In genomic region chr9:50697706-50698041, GRCm38 (mm10) we compare ENCODE assay signal across 8 mouse cellular contexts. TPM values are rescaled to one million over a fixed set of nuclear protein-coding genes. Genes with fewer than 3 reads are reported as not detected.
DNase-seq lines count a peak whose midpoint lies in the region; ATAC-seq and TF ChIP-seq lines count a peak whose summit lies in the region.

No protein-coding gene starts in this region.

- under 1% methylated on average over 12 of the region's 12 CpGs for WGBS in hindbrain, embryonic 14.5 days
- WGBS in lung, postnatal 0 days, result under 1% methylated on average over 12 of the region's 12 CpGs

- no peak for TF ChIP-seq EP300 in lung, postnatal 0 days (IDR thresholded peaks at IDR 0.05)

- DNase-seq in T-cell, adult 2 months (ENCODE audit: low spot score), result peak; percentile 12
- peak; percentile 81 to 87 for DNase-seq in cerebellum, postnatal 25 days
- DNase-seq in gastrocnemius, adult 18-20 months (ENCODE audit: low spot score), result peak; percentile 82
- DNase-seq in hindbrain, embryonic 14.5 days (ENCODE audit: low spot score), result peak; percentile 78
- peak; percentile 60 to 63 for DNase-seq in layer of hippocampus, postnatal 25 days (ENCODE audit: extremely low spot score in 1 of 2, low spot score in 1 of 2)
- peak; percentile 94 for DNase-seq in lung, postnatal 0 days (ENCODE audit: low spot score)
- DNase-seq in retina, embryonic 14.5 days (ENCODE audit: low spot score), result peak; percentile 78
- DNase-seq in yolk sac, embryonic 10.5 days (ENCODE audit: low spot score), result peak; percentile 30

- H3K4me1 ChIP-seq in hindbrain, embryonic 14.5 days (replicated peaks; ENCODE audit: control insufficient read depth, insufficient read depth, low read length), result peaks cover 18% of the 10 kb centered on the region
- peaks cover 10% of the 10 kb centered on the region; the same call in 1 of the 2 replicates for H3K4me1 ChIP-seq in lung, postnatal 0 days (ENCODE audit: insufficient read depth, low read depth, low read length)

- H3K36me3 ChIP-seq in hindbrain, embryonic 14.5 days (replicated peaks; ENCODE audit: control insufficient read depth, insufficient read depth), result peaks cover 45% of the 10 kb centered on the region
- no peaks in the 10 kb centered on the region for H3K36me3 ChIP-seq in lung, postnatal 0 days (ENCODE audit: insufficient read depth, low read length)

- peak; percentile 82 for ATAC-seq in hindbrain, embryonic 14.5 days (ENCODE audit: low FRiP score)
- ATAC-seq in lung, postnatal 0 days, result peak; percentile 47

- peak overlapping the region; percentile 70 for H3K4me3 ChIP-seq in hindbrain, embryonic 14.5 days (replicated peaks; ENCODE audit: low read length)
- peak overlapping the region; percentile 58 for H3K4me3 ChIP-seq in lung, postnatal 0 days (ENCODE audit: low read depth, low read length)

- no peak for TF ChIP-seq CTCF in lung, postnatal 0 days (IDR thresholded peaks at IDR 0.05)

- no peaks in the 10 kb centered on the region for H3K9me3 ChIP-seq in hindbrain, embryonic 14.5 days (ENCODE audit: control insufficient read depth, low read length)
- H3K9me3 ChIP-seq in lung, postnatal 0 days (ENCODE audit: low read length), result no peaks in the 10 kb centered on the region

- peak overlapping the region; percentile 82 for H3K9ac ChIP-seq in hindbrain, embryonic 14.5 days
- H3K9ac ChIP-seq in lung, postnatal 0 days (replicated peaks; ENCODE audit: low read depth), result 0 out of 2 replicates have a peak overlapping the region, but pooled peaks have one; percentile 16

- peak overlapping the region; percentile 75 for H3K27ac ChIP-seq in hindbrain, embryonic 14.5 days
- no peak overlapping the region for H3K27ac ChIP-seq in lung, postnatal 0 days (ENCODE audit: low read length)

- H3K27me3 ChIP-seq in hindbrain, embryonic 14.5 days (ENCODE audit: control insufficient read depth, insufficient read depth, low read length), result no peaks in the 10 kb centered on the region
- no peaks in the 10 kb centered on the region; the same call in 1 of the 2 replicates for H3K27me3 ChIP-seq in lung, postnatal 0 days (replicated peaks; ENCODE audit: insufficient read depth, low read length)

- peak overlapping the region; percentile 97 for H3K4me2 ChIP-seq in hindbrain, embryonic 14.5 days (replicated peaks)
- H3K4me2 ChIP-seq in lung, postnatal 0 days (replicated peaks; ENCODE audit: low read depth, low read length), result peak overlapping the region; percentile 95

RNA-seq across cellular contexts. Expression of gene Dlat, which starts 38.1 kb away (rescaled TPM):
- total RNA-seq in gastrocnemius, adult 18-20 months (2021), result 100 to 1,000 TPM; 175 to 192 TPM
- polyA plus RNA-seq in hindbrain, embryonic 14.5 days (2014; fragmentation: Nextera tagmentation; extraction: Ambion mirVana), result 65.1 and 72.0 TPM in 2 replicates
- 100 to 1,000 TPM; 137 to 141 TPM for total RNA-seq in layer of hippocampus, postnatal 25 days (2021)
- polyA plus RNA-seq in lung, postnatal 0 days (2015; fragmentation: Nextera tagmentation; extraction: Ambion mirVana), result 27.2 and 30.0 TPM in 2 replicates

RNA-seq across cellular contexts. Expression of gene Dixdc1, which starts 41.6 kb away (rescaled TPM):
- total RNA-seq in gastrocnemius, adult 18-20 months (2021), result 1 to 10 TPM; 2.1 to 4.7 TPM
- 35.3 and 37.2 TPM in 2 replicates for polyA plus RNA-seq in hindbrain, embryonic 14.5 days (2014; fragmentation: Nextera tagmentation; extraction: Ambion mirVana)
- 10 to 100 TPM; 83.7 to 91.2 TPM for total RNA-seq in layer of hippocampus, postnatal 25 days (2021)
- polyA plus RNA-seq in lung, postnatal 0 days (2015; fragmentation: Nextera tagmentation; extraction: Ambion mirVana), result 5.4 and 7.5 TPM in 2 replicates

RNA-seq across cellular contexts. Expression of gene 2310030G06Rik, which starts 48.7 kb away (rescaled TPM):
- 1 to 10 TPM; 4.5 to 5.6 TPM for total RNA-seq in gastrocnemius, adult 18-20 months (2021)
- 1.7 and 2.1 TPM in 2 replicates for polyA plus RNA-seq in hindbrain, embryonic 14.5 days (2014; fragmentation: Nextera tagmentation; extraction: Ambion mirVana)
- total RNA-seq in layer of hippocampus, postnatal 25 days (2021), result 1 to 10 TPM; 1.7 to 1.9 TPM
- 28.5 and 29.8 TPM in 2 replicates for polyA plus RNA-seq in lung, postnatal 0 days (2015; fragmentation: Nextera tagmentation; extraction: Ambion mirVana)

RNA-seq across cellular contexts. Expression of gene Cryab, which starts 53.5 kb away (rescaled TPM):
- 1,000 to 10,000 TPM; 1,743 to 2,314 TPM for total RNA-seq in gastrocnemius, adult 18-20 months (2021)
- 11.9 and 14.9 TPM in 2 replicates for polyA plus RNA-seq in hindbrain, embryonic 14.5 days (2014; fragmentation: Nextera tagmentation; extraction: Ambion mirVana)
- 100 to 1,000 TPM; 125 to 157 TPM for total RNA-seq in layer of hippocampus, postnatal 25 days (2021)
- polyA plus RNA-seq in lung, postnatal 0 days (2015; fragmentation: Nextera tagmentation; extraction: Ambion mirVana), result 442 and 571 TPM in 2 replicates

RNA-seq across cellular contexts. Expression of gene Hspb2, which starts 54.5 kb away (rescaled TPM):
- 100 to 1,000 TPM; 120 to 134 TPM for total RNA-seq in gastrocnemius, adult 18-20 months (2021)
- 0.83 and 1.8 TPM in 2 replicates for polyA plus RNA-seq in hindbrain, embryonic 14.5 days (2014; fragmentation: Nextera tagmentation; extraction: Ambion mirVana)
- 1 to 10 TPM in 1 of 2 experiments, under 1 TPM in 1; 0.96 to 1.7 TPM for total RNA-seq in layer of hippocampus, postnatal 25 days (2021)
- polyA plus RNA-seq in lung, postnatal 0 days (2015; fragmentation: Nextera tagmentation; extraction: Ambion mirVana), result 30.8 and 32.4 TPM in 2 replicates

Comparison
In these comparisons a context has a peak if more than half of its experiments do, and no peak if none do; other contexts are left out.
1. DNase-seq: peak in every context shown above with its lines; median percentile 94 in lung, postnatal 0 days; 84 in cerebellum, postnatal 25 days; 82 in gastrocnemius, adult 18-20 months; 78 in hindbrain, embryonic 14.5 days; 78 in retina, embryonic 14.5 days; 62 in layer of hippocampus, postnatal 25 days; 30 in yolk sac, embryonic 10.5 days; 12 in T-cell, adult 2 months.
2. RNA of gene Dixdc1, which starts 41.6 kb away (total RNA-seq): 83.7 to 91.2 TPM in layer of hippocampus, postnatal 25 days; 2.1 to 4.7 TPM in gastrocnemius, adult 18-20 months; every median in the first group is over 10 times any median in the second.